Mouse (Mus musculus): Measurements from ENCODE around the gene Igf2bp3. TPM values are rescaled to one million over a fixed set of nuclear protein-coding genes. Genes with fewer than 3 reads are reported as not detected.

Igf2bp3 gene
- polyA plus RNA-seq, 1 experiment, result 85.8 TPM

- H3K9me3 ChIP-seq (replicated peaks; ENCODE audit: control insufficient read depth, insufficient read depth, low read length, poor library complexity, severe bottlenecking), result no peaks in the 10 kb centered on the region
- H3K36me3 ChIP-seq (ENCODE audit: control insufficient read depth, insufficient read depth, low read length, poor library complexity, severe bottlenecking), result no peaks in the 10 kb centered on the region
- H3K27ac ChIP-seq (ENCODE audit: insufficient read depth, low read length), result no peak overlapping the region
- H3K4me3 ChIP-seq (ENCODE audit: low read depth, low read length), result no peak overlapping the region
- no peak for TF ChIP-seq EP300 (IDR thresholded peaks at IDR 0.05; ENCODE audit: insufficient read depth, low read depth, low read length)
- TF ChIP-seq POLR2A (IDR thresholded peaks at IDR 0.05; ENCODE audit: insufficient read depth, low read length), result no peak
- no peaks in the 10 kb centered on the region for H3K4me1 ChIP-seq (ENCODE audit: control insufficient read depth, insufficient read depth, low read length)
- H3K27me3 ChIP-seq (ENCODE audit: control insufficient read depth, insufficient read depth, low read length, poor library complexity, severe bottlenecking), result peaks cover 2% of the 10 kb centered on the region; the same call in 1 of the 2 replicates
- peak overlapping the region; percentile 99; the same call in 1 of the 2 replicates for H3K9ac ChIP-seq (ENCODE audit: low read depth, poor library complexity, severe bottlenecking)
Observed at GRCm38 (mm10) chr6:49212141-49212540, 2.6 kb downstream of the Igf2bp3 start.

GRCm38 (mm10) chr6:49211596-49211995 is 3.2 kb downstream of the Igf2bp3 start:
- Histone ChIP-seq H3K36me3 (ENCODE audit: control insufficient read depth, insufficient read depth, low read length, poor library complexity, severe bottlenecking) (no peaks in the 10 kb centered on the region), H3K4me1 (ENCODE audit: control insufficient read depth, insufficient read depth, low read length) (no peaks in the 10 kb centered on the region), H3K4me3 (ENCODE audit: low read depth, low read length) (no peak overlapping the region), H3K27me3 (ENCODE audit: control insufficient read depth, insufficient read depth, low read length, poor library complexity, severe bottlenecking) (peaks cover 2% of the 10 kb centered on the region; the same call in 1 of the 2 replicates), H3K9ac (ENCODE audit: low read depth, poor library complexity, severe bottlenecking) (no peak overlapping the region), H3K9me3 (replicated peaks; ENCODE audit: control insufficient read depth, insufficient read depth, low read length, poor library complexity, severe bottlenecking) (no peaks in the 10 kb centered on the region), H3K27ac (ENCODE audit: insufficient read depth, low read length) (no peak overlapping the region)
- TF ChIP-seq POLR2A (IDR thresholded peaks at IDR 0.05; ENCODE audit: insufficient read depth, low read length), result no peak
- TF ChIP-seq CTCF (IDR thresholded peaks at IDR 0.05; ENCODE audit: low read depth, low read length), result no peak
- no peak for TF ChIP-seq EP300 (IDR thresholded peaks at IDR 0.05; ENCODE audit: insufficient read depth, low read depth, low read length)

- peaks cover 8% of the 10 kb centered on the region for H3K36me3 ChIP-seq (ENCODE audit: control insufficient read depth, insufficient read depth, low read length, poor library complexity, severe bottlenecking)
- H3K27me3 ChIP-seq (ENCODE audit: control insufficient read depth, insufficient read depth, low read length, poor library complexity, severe bottlenecking), result peaks cover 2% of the 10 kb centered on the region; the same call in 1 of the 2 replicates
- H3K9me3 ChIP-seq (replicated peaks; ENCODE audit: control insufficient read depth, insufficient read depth, low read length, poor library complexity, severe bottlenecking), result no peaks in the 10 kb centered on the region
- H3K4me1 ChIP-seq (ENCODE audit: control insufficient read depth, insufficient read depth, low read length), result no peaks in the 10 kb centered on the region
- TF ChIP-seq CTCF (IDR thresholded peaks at IDR 0.05; ENCODE audit: low read depth, low read length), result no peak
- peak; percentile 68; the same call in 1 of the 2 replicates for TF ChIP-seq EP300 (IDR thresholded peaks at IDR 0.05; ENCODE audit: insufficient read depth, low read depth, low read length)
- peak; percentile 9 for TF ChIP-seq POLR2A (IDR thresholded peaks at IDR 0.05; ENCODE audit: insufficient read depth, low read length)
- peak overlapping the region; percentile 58 for H3K9ac ChIP-seq (ENCODE audit: low read depth, poor library complexity, severe bottlenecking)
- peak overlapping the region; percentile 95 for H3K27ac ChIP-seq (ENCODE audit: insufficient read depth, low read length)
- H3K4me3 ChIP-seq (ENCODE audit: low read depth, low read length), result peak overlapping the region; percentile 53
Observed at GRCm38 (mm10) chr6:49209881-49210854, 4.6 kb downstream of the Igf2bp3 start.

GRCm38 (mm10) chr6:49208935-49209334 is 5.8 kb downstream of the Igf2bp3 start:
- no peaks in the 10 kb centered on the region; the same call in 1 of the 2 replicates for H3K27me3 ChIP-seq (ENCODE audit: control insufficient read depth, insufficient read depth, low read length, poor library complexity, severe bottlenecking)
- peak overlapping the region; percentile 66 for H3K9ac ChIP-seq (ENCODE audit: low read depth, poor library complexity, severe bottlenecking)
- no peaks in the 10 kb centered on the region for H3K9me3 ChIP-seq (replicated peaks; ENCODE audit: control insufficient read depth, insufficient read depth, low read length, poor library complexity, severe bottlenecking)
- peaks cover 14% of the 10 kb centered on the region for H3K36me3 ChIP-seq (ENCODE audit: control insufficient read depth, insufficient read depth, low read length, poor library complexity, severe bottlenecking)
- no peaks in the 10 kb centered on the region for H3K4me1 ChIP-seq (ENCODE audit: control insufficient read depth, insufficient read depth, low read length)
- H3K4me3 ChIP-seq (ENCODE audit: low read depth, low read length), result peak overlapping the region; percentile 9; the same call in 1 of the 2 replicates
- H3K27ac ChIP-seq (ENCODE audit: insufficient read depth, low read length), result no peak overlapping the region; the same call in 1 of the 2 replicates
- no peak for TF ChIP-seq POLR2A (IDR thresholded peaks at IDR 0.05; ENCODE audit: insufficient read depth, low read length)
- no peak for TF ChIP-seq EP300 (IDR thresholded peaks at IDR 0.05; ENCODE audit: insufficient read depth, low read depth, low read length)
- no peak for TF ChIP-seq CTCF (IDR thresholded peaks at IDR 0.05; ENCODE audit: low read depth, low read length)

- TF ChIP-seq POLR2A (IDR thresholded peaks at IDR 0.05; ENCODE audit: insufficient read depth, low read length) (no peak), EP300 (IDR thresholded peaks at IDR 0.05; ENCODE audit: insufficient read depth, low read depth, low read length) (no peak), CTCF (IDR thresholded peaks at IDR 0.05; ENCODE audit: low read depth, low read length) (no peak)
- no peak overlapping the region; the same call in 1 of the 2 replicates for H3K27ac ChIP-seq (ENCODE audit: insufficient read depth, low read length)
- no peaks in the 10 kb centered on the region for H3K9me3 ChIP-seq (replicated peaks; ENCODE audit: control insufficient read depth, insufficient read depth, low read length, poor library complexity, severe bottlenecking)
- H3K27me3 ChIP-seq (ENCODE audit: control insufficient read depth, insufficient read depth, low read length, poor library complexity, severe bottlenecking), result no peaks in the 10 kb centered on the region
- H3K4me1 ChIP-seq (ENCODE audit: control insufficient read depth, insufficient read depth, low read length), result no peaks in the 10 kb centered on the region
- H3K9ac ChIP-seq (ENCODE audit: low read depth, poor library complexity, severe bottlenecking), result peak overlapping the region; percentile 66
- H3K4me3 ChIP-seq (ENCODE audit: low read depth, low read length), result peak overlapping the region; percentile 50
- H3K36me3 ChIP-seq (ENCODE audit: control insufficient read depth, insufficient read depth, low read length, poor library complexity, severe bottlenecking), result peaks cover 15% of the 10 kb centered on the region
Observed at GRCm38 (mm10) chr6:49208297-49208930, 6.3 kb downstream of the Igf2bp3 start.
